Mouse (Mus musculus) 416B (cell line): ENCODE measurements around the gene Btrc.

Experiments used
- DNase-seq: peaks from one replicate; pipeline ENCODE4 v3.0.0; 2011; ENCODE audit warnings: low read depth

Gene Btrc

DNA sequence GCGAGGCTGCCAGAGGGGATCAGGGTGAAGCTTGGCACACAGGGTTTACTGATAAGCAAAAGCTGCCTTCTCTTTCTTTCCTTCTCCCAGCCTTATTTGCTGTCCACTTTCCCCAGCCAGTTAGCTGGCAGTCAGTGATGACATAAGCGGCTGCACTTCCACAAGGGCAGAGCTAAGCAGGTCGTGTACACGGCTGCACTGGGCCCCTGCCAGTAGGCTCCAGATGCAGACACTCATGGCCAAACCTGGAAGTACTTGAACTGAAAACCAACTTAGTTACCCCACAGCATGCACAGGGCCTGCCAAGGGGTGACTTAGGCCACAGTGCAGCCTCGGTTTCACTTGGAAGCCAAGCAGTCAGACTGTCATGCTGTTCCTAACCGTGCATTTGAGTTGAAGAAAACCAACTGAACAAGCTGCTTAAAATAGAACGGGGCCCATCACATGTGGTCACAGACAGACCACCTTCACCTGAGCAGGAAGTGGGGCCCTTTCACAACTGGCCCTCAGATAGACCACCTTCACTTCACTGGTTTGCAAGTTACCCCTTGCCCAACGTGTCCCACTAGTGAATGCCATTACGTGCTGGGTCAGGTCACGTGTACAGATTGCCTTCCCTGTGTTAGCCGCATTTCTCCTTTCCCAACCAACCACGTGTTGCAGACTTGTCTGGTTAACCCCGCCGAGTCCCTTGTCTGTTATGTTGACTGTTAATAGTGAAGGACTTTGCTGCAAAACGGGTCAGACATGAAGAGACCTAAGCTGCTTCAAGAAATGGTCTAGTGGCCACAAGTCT lies 166.9 kb downstream of the Btrc start:
- DNase-seq: no peak

DNA sequence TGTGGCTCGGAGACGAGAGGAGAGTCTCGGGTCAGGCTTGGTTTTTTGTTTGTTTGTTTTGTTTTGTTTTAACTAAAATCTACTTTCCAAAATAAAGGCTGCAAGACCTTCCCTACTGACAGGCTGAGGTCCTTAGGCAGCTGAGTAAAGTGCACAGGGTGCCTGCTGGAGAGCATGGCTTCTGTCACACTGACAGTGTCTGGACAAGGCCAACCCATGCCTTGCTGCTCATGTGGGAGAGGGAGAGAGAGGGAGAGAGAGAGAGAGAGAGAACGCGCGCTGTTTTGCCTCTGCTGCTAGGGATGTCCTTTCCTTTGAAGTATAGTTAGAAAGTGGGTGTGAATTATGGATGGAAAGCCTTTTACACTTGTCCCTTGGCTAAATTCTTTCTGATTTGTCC lies 168.0 kb downstream of the Btrc start:
- no peak for DNase-seq

- DNase-seq: peak; percentile 14
Observed at GRCm38 (mm10) chr19:45533617-45534016, 170.1 kb downstream of the Btrc start.

DNA sequence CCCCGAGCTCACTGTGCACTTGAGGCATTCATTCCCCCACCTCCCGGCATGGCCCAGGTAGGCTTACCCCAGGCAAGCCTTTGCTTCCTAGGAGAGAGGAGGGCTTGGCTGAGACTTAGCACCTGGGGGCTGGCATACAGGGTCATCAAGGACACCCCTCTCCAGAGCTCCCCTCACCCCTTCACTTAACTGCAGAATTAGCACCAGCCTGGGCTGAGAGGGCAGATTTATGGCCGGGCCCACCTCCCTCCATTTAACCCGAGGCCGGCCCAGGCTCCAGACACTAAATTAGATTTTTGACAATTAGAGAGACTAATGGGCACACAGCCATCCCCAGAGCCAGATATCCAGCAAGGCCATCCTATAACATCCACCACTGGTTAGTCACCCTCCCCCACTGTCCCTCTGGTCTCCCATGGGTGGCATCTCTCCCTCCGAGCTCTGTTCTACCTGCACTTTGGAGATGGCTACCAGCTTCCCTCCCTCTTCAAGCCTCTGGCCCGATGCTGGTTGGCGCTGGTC lies 171.7 kb downstream of the Btrc start:
- no peak for DNase-seq

GRCm38 (mm10) chr19:45535929-45536328 lies 172.4 kb downstream of the Btrc start:
- no peak for DNase-seq

- peak; percentile 55 for DNase-seq
Observed at GRCm38 (mm10) chr19:45537505-45537904, 174.0 kb downstream of the Btrc start.

- no peak for DNase-seq
Observed at GRCm38 (mm10) chr19:45540657-45541408, 177.3 kb downstream of the Btrc start.

DNA sequence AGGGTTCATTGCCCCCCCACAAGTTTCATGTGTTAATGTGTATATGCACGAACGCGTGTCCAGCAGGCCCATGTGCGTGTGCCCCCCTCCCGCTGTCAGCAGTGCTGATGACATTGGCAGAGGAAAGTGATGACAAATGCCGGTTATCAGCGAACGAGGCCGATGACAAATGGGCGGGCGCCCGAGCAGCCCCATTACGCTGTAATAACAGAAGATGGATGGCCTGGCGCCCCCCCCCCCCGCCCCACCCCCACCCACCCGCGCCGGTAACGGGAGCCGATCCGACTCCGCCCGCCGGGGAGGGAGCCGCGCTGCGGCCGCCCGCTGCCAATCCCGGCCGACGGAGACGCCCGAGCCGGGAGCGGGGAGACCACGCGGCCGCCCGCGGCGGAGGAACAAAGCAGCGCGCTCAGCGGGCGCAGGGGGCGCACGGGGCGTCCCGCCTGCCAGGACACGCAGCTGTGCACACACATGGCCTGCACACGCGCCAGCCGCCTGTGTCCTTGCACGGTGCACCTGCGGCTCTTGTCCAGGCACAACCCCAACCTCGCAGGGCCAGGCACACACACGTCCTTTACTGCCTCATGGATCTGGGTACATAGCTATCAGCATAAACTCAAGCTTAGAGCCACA lies 178.0 kb downstream of the Btrc start:
- DNase-seq: no peak

- DNase-seq: no peak
Observed at GRCm38 (mm10) chr19:45542061-45542460, 178.5 kb downstream of the Btrc start.

DNA sequence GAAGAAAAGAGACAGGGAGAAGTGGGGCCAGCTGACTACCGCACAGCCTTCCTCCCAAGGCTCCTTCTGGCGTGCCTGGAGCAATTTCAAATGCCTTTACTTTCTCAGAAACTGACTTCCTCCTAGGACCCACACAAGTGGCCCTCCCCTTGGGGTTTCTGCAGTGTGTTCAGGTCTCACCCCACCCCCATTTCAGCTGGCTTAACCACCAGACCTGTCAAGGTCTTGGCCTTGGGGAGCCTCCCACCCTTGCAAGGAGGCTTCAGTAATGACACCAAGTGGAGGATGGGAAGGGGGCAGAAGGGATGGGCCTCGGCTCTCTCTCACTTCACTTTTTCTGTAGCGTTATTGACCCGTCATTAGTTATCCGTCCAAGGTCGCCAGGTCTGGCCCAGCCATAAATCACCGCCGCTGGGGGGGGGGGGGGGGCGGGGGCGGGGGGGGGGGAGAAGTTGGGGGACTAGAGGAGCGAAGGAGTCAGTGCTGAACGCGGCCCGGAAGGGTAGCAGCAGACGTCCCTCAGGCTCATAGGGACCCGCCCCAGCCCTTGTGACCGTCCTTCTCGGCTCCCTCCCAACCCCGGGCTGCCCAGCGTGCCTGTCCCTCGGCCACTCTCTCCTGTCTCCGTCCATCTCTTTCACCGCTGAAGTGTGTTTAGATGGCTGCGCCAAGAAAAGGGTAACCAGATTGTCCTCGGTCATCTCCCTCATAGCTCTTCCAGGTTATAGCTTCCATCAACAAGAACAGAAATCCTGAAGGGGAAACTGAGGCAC lies 180.8 kb downstream of the Btrc start:
- DNase-seq: peak; percentile 63

GRCm38 (mm10) chr19:45544925-45545321 lies 181.4 kb downstream of the Btrc start:
- DNase-seq: peak; percentile 72

- DNase-seq: peak; percentile 46
Observed at GRCm38 (mm10) chr19:45548196-45548595, 184.7 kb downstream of the Btrc start.

- no peak for DNase-seq
Observed at GRCm38 (mm10) chr19:45549128-45549915, 185.8 kb downstream of the Btrc start.

- no peak for DNase-seq
Observed at GRCm38 (mm10) chr19:45549948-45550347, 186.4 kb downstream of the Btrc start.

GRCm38 (mm10) chr19:45552187-45552586 lies 188.7 kb downstream of the Btrc start:
- no peak for DNase-seq

GRCm38 (mm10) chr19:45554136-45554535 lies 190.6 kb downstream of the Btrc start:
- no peak for DNase-seq

GRCm38 (mm10) chr19:45560153-45560890 lies 196.8 kb downstream of the Btrc start, which contains the start of the genes Poll and Gm17018:
Gene Poll (minus strand): TSS chr19:45560531.
Gene Gm17018 (plus strand): TSS chr19:45560615.
- DNase-seq: peak; percentile 86

DNA sequence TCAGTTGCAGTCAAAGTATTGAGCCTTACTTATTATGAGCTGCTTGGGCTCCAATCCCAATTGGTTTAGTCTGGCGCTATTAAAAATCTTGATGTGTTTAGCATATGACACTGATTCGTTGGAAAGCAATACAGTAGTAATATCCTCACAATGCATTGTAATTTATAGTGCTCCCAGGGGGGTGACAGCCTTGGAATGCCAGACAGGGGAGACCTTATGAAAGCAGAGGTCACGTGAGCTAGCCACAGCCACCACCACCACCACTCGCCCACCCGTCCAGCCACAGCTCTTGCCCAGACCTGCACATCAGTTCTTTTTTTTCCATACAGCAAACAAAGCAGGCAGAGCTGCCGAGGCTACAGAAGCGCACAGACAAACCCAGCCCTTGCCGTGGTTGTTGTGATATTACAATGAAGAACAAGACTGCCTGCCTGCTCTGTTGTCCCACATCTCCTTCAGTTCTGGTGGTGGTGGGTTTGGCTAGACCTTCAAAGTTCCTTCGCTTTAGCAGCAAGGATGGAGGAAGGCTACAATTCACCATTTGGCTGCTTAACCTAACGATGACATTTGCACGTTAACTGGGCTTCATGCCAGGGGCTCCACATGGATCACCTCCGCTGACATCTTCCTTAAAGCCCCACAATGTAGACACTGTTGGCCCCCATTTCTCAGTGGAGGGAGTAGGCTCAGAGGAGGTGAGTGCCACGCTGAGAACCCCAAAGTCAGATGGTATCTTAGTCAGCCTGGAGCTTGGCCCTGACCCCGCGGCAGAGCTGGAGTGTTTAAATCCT lies 202.6 kb downstream of the Btrc start:
- no peak for DNase-seq

DNA sequence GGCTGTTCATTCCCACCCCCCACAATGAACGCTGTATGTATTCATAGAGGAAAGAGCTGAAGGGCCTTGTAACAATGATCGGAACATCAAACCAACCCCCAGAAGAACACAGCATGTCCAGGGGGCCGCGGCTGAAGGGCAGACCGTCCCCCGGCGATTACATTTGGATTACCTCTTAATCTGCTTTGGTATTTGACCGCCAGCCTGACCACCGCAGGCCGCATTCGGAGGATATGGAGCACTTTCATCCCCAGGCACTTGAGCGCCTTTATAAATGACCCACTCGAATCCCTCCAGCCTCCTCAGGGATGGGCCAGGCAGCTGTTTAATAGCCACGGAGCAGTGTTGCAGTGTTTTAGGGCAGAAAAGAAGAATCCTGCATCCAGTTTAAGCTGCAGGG lies 203.8 kb downstream of the Btrc start:
- no peak for DNase-seq
